Mouse (Mus musculus): ENCODE results near the gene Nupr1.
"Not testable (repeated sequence)": the region's sequence is repeated elsewhere in the genome, so short reads cannot be mapped to it uniquely, and the experiment has no call there.

Gene Nupr1

GRCm38 (mm10) chr7:126643244-126643617 lies 12.6 kb upstream of the Nupr1 start:
- DNase-seq (ENCODE audit: low spot score) = not testable (repeated sequence)

DNA sequence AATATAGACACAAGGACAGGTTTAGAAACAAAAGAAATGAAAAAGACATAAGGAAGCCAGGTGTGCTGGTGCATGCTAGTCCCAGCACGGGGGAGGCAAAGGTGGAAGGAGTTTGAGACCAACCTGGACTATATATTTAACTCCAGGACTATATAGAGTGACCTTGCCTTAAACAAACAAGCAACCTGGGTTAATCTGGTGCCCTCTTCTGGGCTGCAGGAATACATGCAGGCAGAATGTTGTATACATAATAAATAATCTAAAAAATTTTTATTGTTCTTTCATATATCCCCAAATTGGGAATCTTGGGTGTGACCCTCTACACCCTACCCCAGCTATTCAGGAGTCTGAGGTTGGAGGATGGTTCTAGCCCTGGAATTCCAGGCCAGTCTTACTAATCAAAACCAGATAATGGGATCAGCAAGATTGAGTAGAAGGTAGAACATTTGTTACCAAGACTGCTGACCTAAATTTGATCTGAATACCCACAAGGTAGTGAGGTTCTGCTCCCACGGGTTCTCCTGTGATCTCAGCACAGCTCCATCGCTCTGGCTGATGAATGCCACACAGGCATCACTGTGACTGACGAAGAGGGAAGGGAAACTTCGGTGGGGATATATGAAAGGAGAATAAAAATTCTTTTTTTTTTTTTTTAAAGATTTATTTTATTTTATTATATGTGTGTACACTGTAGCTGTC lies 12.0 kb upstream of the Nupr1 start:
- no peak for DNase-seq (ENCODE audit: low spot score)

DNA sequence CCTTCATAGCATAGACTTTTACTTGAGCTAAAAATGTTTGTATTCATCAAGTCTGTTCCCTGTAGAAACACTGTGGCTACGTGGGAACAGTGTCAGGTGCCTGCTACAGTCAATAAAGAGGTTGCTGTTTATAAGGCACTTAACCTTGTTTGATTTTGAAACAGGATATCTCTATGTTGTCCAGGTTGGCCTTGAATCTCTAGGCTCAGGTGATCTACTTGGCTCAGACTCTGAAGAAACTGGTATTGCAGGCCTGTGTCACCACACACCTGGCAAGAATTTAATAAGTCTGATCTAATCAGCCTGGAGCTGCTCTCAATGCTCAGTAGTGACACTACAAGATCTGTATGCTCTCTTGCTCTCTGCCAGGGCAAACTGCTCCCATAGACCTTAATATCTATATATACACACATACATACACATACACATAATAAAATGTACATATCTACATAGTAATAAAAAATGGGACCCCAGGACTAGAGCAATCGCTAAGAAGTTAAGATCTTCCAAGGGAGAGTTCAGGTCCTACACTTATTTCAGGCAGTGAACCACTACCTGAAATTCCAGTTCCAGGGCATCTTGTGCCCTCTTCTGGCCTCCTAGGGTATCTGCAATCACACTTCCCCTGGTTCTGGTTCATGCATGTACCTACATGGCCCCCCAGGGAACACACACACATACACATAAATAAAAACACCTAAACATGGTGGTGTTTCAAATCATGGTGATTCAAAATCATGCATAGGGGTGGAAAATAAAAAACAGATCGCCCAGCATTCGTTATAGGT lies 6.3 kb upstream of the Nupr1 start:
- no peak for DNase-seq (ENCODE audit: low spot score)

GRCm38 (mm10) chr7:126635375-126635774 lies 4.7 kb upstream of the Nupr1 start:
- DNase-seq (ENCODE audit: low spot score) = no peak

DNA sequence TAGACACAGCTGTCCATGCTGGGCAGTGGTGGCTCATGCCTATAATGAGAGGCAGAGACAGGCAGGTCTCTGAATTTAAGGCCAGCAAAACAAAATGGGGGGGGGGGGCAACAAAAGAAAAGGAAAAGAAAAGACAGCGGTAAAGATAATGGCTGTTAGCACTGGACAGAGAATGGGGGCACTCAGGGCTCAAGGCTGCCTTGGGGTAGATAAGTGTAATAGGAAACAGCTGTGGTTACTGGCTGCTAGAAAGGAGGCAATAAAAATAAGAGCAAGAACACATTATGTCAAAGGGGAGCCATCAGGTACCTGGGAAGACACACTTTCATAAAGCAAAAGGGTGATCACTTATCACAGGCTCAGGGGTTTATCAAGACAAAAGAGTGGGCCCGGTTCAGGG lies 1.8 kb upstream of the Nupr1 start:
- no peak for DNase-seq (ENCODE audit: low spot score)

- DNase-seq (ENCODE audit: low spot score) = no peak
Measured at GRCm38 (mm10) chr7:126629915-126630314, 746 bp downstream of the Nupr1 start.

- DNase-seq (ENCODE audit: low spot score) = no peak
Measured at GRCm38 (mm10) chr7:126628111-126628510, 2.5 kb downstream of the Nupr1 start.

DNA sequence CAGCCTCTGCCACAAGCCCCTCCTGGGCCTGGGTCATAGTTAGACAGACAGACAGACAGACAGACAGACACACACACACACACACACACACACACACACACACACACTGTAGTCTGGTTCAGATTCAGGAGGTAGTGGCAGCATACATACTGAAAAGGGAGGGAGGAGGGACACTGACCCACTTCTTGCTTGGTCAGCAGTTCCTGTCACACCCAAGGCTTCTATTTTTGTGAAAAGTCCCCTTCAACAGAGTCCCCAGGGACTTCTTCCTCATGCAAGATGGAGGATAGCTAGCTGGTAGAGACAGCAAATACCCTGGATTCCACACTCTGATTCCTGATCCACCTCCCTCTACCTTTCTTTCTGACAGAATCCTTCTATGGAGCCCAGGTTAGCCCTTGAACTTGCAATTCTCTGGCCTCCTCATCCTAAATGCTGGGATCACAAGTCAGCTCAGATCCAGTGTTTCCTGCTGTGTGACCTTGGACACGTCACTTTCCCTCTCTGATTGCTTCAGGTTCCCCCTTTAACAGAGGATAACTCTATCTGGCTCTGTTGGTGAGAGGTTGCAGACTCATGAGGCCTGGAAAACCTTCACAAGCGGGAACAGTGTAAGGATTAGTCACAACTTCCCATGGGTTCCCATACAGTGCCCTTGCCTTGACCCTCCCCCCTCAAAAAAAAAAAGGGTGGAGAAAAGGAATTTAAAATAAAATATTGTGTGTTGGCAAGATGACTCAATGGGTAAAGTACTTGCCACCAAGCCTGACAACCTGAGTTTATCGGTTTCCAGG lies 4.7 kb downstream of the Nupr1 start:
- DNase-seq (ENCODE audit: low spot score) = no peak

- DNase-seq (ENCODE audit: low spot score) = peak; percentile 18
Measured at GRCm38 (mm10) chr7:126625369-126625768, 5.3 kb downstream of the Nupr1 start.

- no peak for DNase-seq (ENCODE audit: low spot score)
Measured at GRCm38 (mm10) chr7:126624774-126625173, 5.9 kb downstream of the Nupr1 start.

- no peak for DNase-seq (ENCODE audit: low spot score)
Measured at GRCm38 (mm10) chr7:126623381-126623780, 7.3 kb downstream of the Nupr1 start.

- no peak for DNase-seq (ENCODE audit: low spot score)
Measured at GRCm38 (mm10) chr7:126621452-126622359, 9.0 kb downstream of the Nupr1 start.

GRCm38 (mm10) chr7:126619559-126620275 lies 10.9 kb downstream of the Nupr1 start:
- no peak for DNase-seq (ENCODE audit: low spot score)

- DNase-seq (ENCODE audit: low spot score) = no peak
Measured at GRCm38 (mm10) chr7:126616707-126617106, 14.0 kb downstream of the Nupr1 start.

GRCm38 (mm10) chr7:126612736-126613135 lies 17.9 kb downstream of the Nupr1 start:
- no peak for DNase-seq (ENCODE audit: low spot score)

DNA sequence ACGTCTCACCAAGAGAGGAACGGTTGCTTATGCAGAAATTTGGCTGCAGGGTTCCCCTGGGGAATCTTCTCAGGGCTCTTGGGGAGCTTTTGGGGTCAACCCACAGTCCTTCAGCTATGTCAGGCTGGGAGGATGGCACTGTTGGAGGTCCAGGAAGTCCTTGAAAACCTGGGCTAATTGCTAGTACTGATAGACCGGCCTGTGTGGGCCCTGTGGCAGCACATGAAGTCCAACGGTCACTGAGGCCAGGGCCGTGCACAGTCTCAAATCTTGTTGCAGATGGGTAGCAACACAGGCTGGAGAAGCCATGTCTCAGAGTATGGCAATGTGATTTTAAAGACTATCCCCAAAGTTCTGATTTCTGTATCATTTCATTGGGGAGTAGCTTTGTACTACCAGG lies 22.9 kb downstream of the Nupr1 start:
- DNase-seq (ENCODE audit: low spot score) = no peak

DNA sequence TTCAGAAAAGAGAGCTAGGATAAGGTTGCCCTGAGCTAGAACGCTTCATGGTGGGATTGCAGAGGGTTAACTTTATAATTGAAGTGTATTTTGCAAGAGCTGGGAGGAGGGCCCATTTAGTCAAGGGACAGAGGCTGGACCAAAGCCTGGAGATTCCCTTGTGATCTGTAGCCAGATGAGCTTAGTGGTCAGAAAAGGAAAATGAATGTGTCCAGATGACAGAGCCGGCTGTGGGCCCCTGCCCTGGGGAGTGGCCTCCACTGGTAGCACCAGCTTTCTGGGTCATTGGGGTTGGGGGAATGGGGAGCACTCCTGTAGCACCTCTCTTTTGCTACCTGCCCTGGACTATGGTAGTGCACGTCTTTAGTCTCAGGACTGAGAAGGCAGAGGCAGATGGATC lies 23.6 kb downstream of the Nupr1 start:
- DNase-seq (ENCODE audit: low spot score) = peak; percentile 17

DNA sequence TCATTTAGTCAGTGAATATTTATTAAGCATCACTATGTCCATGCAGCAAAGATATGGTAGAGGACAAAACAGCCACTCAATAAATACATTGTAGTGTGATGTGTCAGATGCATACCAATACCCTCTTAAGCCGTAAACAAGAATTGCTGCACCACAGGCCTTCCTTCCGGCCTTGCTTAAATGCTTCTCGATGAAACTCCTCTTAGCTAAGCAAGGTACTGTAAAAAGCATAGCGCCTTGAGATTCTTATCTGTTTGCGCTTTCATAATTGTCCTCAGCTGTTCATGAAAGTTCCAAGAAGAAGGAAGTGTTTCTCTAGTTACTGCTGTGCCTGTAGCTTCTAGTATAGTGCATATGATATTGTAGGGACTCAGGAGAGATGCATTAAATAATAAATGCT lies 24.1 kb downstream of the Nupr1 start:
- no peak for DNase-seq (ENCODE audit: low spot score)

GRCm38 (mm10) chr7:126602650-126603049 lies 28.0 kb downstream of the Nupr1 start:
- no peak for DNase-seq (ENCODE audit: low spot score)

- DNase-seq (ENCODE audit: low spot score) = no peak
Measured at GRCm38 (mm10) chr7:126601896-126602295, 28.8 kb downstream of the Nupr1 start.

DNA sequence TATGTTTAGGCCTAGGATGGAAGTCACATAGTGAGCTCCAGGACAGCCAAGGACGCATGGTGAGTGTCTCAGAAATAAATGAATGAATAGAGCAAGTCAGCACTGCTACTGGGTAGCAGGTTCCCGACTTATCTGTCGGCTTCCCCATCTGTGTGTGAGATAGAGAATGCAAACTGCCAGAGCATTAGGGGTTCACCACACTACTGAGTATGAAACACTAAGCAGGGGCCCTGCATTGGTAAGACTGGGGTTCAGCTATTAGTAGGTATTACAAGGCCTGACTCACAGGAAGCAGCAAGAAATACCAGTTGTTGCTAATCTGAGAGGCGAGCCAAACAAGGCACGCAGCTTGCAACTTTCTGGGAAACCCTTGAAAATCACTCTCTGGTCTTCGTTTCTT lies 31.7 kb downstream of the Nupr1 start:
- DNase-seq (ENCODE audit: low spot score) = no peak

All from ovary, postnatal 10 days (tissue).